In genomic region chr11:117312028-117312901, GRCm38 (mm10) we compare ENCODE assay signal across 7 mouse cellular contexts.
DNase-seq lines count a peak whose midpoint lies in the region; ATAC-seq and TF ChIP-seq lines count a peak whose summit lies in the region.

No protein-coding gene starts in this region.

- no peak for TF ChIP-seq CTCF in ES-Bruce4 (IDR thresholded peaks at IDR 0.05; ENCODE audit: low read depth, low read length)
- TF ChIP-seq CTCF in heart, adult 2 months (IDR thresholded peaks at IDR 0.05): no peak
- TF ChIP-seq CTCF in lung, embryonic 14.5 days (IDR thresholded peaks at IDR 0.05; ENCODE audit: low read depth): no peak

- intact Hi-C loops in heart, adult 2 months (cut with DNase I): loop anchor here (1.0 to 2.0 kb wide), 3 partner anchors 27 to 47 kb away; no protein-coding TSS in a partner anchor

- H3K79me2 ChIP-seq in heart, adult 2 months (replicated peaks; ENCODE audit: control insufficient read depth, insufficient read depth, low read length): no peaks in the 10 kb centered on the region

- 26% methylated on average over 23 of the region's 23 CpGs for WGBS in heart, adult 2 months
- WGBS in lung, embryonic 14.5 days: 30% methylated on average over 23 of the region's 23 CpGs
- 35% methylated on average over 23 of the region's 23 CpGs for WGBS in stomach, embryonic 16.5 days

- peaks cover 18% of the 10 kb centered on the region for H3K4me1 ChIP-seq in ES-Bruce4 (ENCODE audit: control insufficient read depth, insufficient read depth, low read length)
- peaks cover 78% of the 10 kb centered on the region for H3K4me1 ChIP-seq in heart, adult 2 months (ENCODE audit: control insufficient read depth, insufficient read depth, low read length)
- peaks cover 83% of the 10 kb centered on the region for H3K4me1 ChIP-seq in lung, embryonic 14.5 days (ENCODE audit: insufficient read depth)
- H3K4me1 ChIP-seq in stomach, embryonic 16.5 days (ENCODE audit: control insufficient read depth, insufficient read depth, low read length): peaks cover 94% of the 10 kb centered on the region

- TF ChIP-seq EP300 in ES-Bruce4 (IDR thresholded peaks at IDR 0.05; ENCODE audit: insufficient read depth, low read depth, low read length): no peak
- 0 out of 2 replicates have a peak, but pooled peaks have one; percentile 58 for TF ChIP-seq EP300 in heart, adult 2 months (IDR thresholded peaks at IDR 0.05; ENCODE audit: insufficient read depth, low read depth, low read length)

- ATAC-seq in lung, embryonic 14.5 days (ENCODE audit: insufficient read depth): peak; percentile 63
- ATAC-seq in stomach, embryonic 16.5 days (ENCODE audit: insufficient read depth, low FRiP score): peak; percentile 54
- no peak for ATAC-seq in activated CD4-positive, CD25-positive, alpha-beta regulatory T cell, adult 4 months

- peak overlapping the region; percentile 18; the same call in 1 of the 2 replicates for H3K4me2 ChIP-seq in lung, embryonic 14.5 days
- H3K4me2 ChIP-seq in stomach, embryonic 16.5 days (ENCODE audit: low read depth, low read length): 0 out of 2 replicates have a peak overlapping the region, but pooled peaks have one; percentile 19

- H3K27me3 ChIP-seq in ES-Bruce4 (ENCODE audit: control insufficient read depth, insufficient read depth, low read length, poor library complexity, severe bottlenecking): no peaks in the 10 kb centered on the region
- no peaks in the 10 kb centered on the region for H3K27me3 ChIP-seq in heart, adult 2 months (ENCODE audit: control insufficient read depth, insufficient read depth, low read length)
- H3K27me3 ChIP-seq in lung, embryonic 14.5 days (ENCODE audit: insufficient read depth, low read length): no peaks in the 10 kb centered on the region
- no peaks in the 10 kb centered on the region for H3K27me3 ChIP-seq in stomach, embryonic 16.5 days (ENCODE audit: control insufficient read depth, insufficient read depth, low read length)

- H3K4me3 ChIP-seq in ES-Bruce4 (ENCODE audit: low read depth, low read length): no peak overlapping the region
- peak overlapping the region; percentile 25; the same call in 1 of the 2 replicates for H3K4me3 ChIP-seq in heart, adult 2 months
- H3K4me3 ChIP-seq in lung, embryonic 14.5 days (ENCODE audit: low read depth, low read length): no peak overlapping the region
- H3K4me3 ChIP-seq in stomach, embryonic 16.5 days (replicated peaks; ENCODE audit: low read length): no peak overlapping the region

- peak; percentile 71 to 77 for DNase-seq in adrenal gland, postnatal 36 days
- peak; percentile 88 to 91 for DNase-seq in heart, adult 2 months
- peak; percentile 80 for DNase-seq in kidney, adult 11 months
- peak; percentile 91 for DNase-seq in lung, embryonic 14.5 days

- peak overlapping the region; percentile 10; the same call in 1 of the 2 replicates for H3K27ac ChIP-seq in ES-Bruce4 (ENCODE audit: insufficient read depth, low read length)
- H3K27ac ChIP-seq in heart, adult 2 months: peak overlapping the region; percentile 85
- H3K27ac ChIP-seq in lung, embryonic 14.5 days (ENCODE audit: low read depth): peak overlapping the region; percentile 94
- H3K27ac ChIP-seq in stomach, embryonic 16.5 days (ENCODE audit: low read length): peak overlapping the region; percentile 92

- H3K9ac ChIP-seq in ES-Bruce4 (ENCODE audit: low read depth, poor library complexity, severe bottlenecking): no peak overlapping the region
- H3K9ac ChIP-seq in heart, adult 2 months (ENCODE audit: low read depth, low read length): peak overlapping the region; percentile 14; the same call in 1 of the 2 replicates
- H3K9ac ChIP-seq in lung, embryonic 14.5 days: no peak overlapping the region; the same call in 1 of the 2 replicates
- peak overlapping the region; percentile 40 for H3K9ac ChIP-seq in stomach, embryonic 16.5 days (ENCODE audit: low read length)

- H3K9me3 ChIP-seq in ES-Bruce4 (replicated peaks; ENCODE audit: control insufficient read depth, insufficient read depth, low read length, poor library complexity, severe bottlenecking): no peaks in the 10 kb centered on the region
- H3K9me3 ChIP-seq in lung, embryonic 14.5 days (ENCODE audit: low read depth, low read length): no peaks in the 10 kb centered on the region
- H3K9me3 ChIP-seq in stomach, embryonic 16.5 days (replicated peaks; ENCODE audit: control insufficient read depth, low read length): no peaks in the 10 kb centered on the region

- TF ChIP-seq POLR2A in ES-Bruce4 (IDR thresholded peaks at IDR 0.05; ENCODE audit: insufficient read depth, low read length): no peak
- TF ChIP-seq POLR2A in heart, adult 2 months (IDR thresholded peaks at IDR 0.05; ENCODE audit: insufficient read depth, low read depth, low read length): 0 out of 2 replicates have a peak, but pooled peaks have one; percentile 26

- no peaks in the 10 kb centered on the region for H3K36me3 ChIP-seq in ES-Bruce4 (ENCODE audit: control insufficient read depth, insufficient read depth, low read length, poor library complexity, severe bottlenecking)
- H3K36me3 ChIP-seq in heart, adult 2 months (ENCODE audit: control insufficient read depth, insufficient read depth, low read length): 0 out of 2 replicates have a peak, but pooled peaks cover 2% of the 10 kb centered on the region
- H3K36me3 ChIP-seq in lung, embryonic 14.5 days (ENCODE audit: insufficient read depth): 0 out of 2 replicates have a peak, but pooled peaks cover 3% of the 10 kb centered on the region
- no peaks in the 10 kb centered on the region for H3K36me3 ChIP-seq in stomach, embryonic 16.5 days (ENCODE audit: control insufficient read depth, insufficient read depth, low read length)

Comparison
In these comparisons a context has a peak if more than half of its experiments do, and no peak if none do; other contexts are left out.
1. H3K27ac ChIP-seq: peak in every context shown above with its lines; median percentile 94 in lung, embryonic 14.5 days; 92 in stomach, embryonic 16.5 days; 85 in heart, adult 2 months; 10 in ES-Bruce4.
2. H3K9ac ChIP-seq: peak in heart, adult 2 months (single experiment) and stomach, embryonic 16.5 days (single experiment); none in ES-Bruce4 (single experiment) and lung, embryonic 14.5 days (single experiment).
3. Peak in every context shown above with its lines, with median percentiles within 50 percentile points of each other: DNase-seq.